In the genomic region with DNA sequence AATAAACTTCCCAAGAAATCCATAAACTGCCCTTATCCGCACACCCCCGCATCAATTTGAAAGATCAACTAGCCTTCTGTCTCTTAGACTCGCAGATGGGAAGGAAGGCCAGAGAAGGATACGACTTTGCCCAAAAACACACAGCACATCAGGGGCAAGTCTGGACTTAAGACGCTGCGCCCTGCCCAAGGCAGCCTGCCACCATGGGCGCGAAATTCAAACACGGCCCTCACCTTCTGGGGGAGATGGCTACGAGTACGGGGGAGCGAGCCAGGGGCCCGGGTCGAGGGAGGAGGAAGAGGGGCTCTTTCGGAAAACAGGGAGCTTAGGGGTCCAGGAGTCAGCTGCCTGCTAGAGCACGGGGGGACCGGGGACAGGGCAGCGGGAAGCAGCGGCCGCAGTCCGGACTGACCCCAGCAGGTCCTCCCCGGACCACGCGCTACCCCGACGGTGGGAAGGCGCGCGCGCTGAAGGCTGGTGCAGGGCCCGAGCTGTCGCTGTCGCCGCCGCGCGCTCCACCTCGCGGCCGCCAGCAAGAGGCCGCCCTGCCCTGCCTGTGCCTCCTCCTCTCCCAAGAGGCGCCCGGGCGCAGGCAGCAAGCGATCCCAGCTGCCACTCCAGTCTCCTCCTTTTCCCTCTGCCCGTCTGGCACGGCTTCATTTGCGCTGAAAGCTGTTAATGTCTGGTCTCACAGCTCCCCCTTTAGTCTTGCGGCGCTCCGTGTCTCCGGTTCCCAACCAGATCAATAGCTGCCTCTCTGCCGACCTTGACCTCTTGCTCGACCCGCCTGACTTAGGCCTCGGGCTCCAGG, we compare ENCODE assay signal across 8 mouse cellular contexts. TPM values are rescaled to one million over a fixed set of nuclear protein-coding genes. Genes with fewer than 3 reads are reported as not detected.
A peak's percentile ranks its signal among the peaks of the same experiment; 100 is the strongest.
DNase-seq lines count a peak whose midpoint lies in the region; ATAC-seq lines count a peak whose summit lies in the region.

No protein-coding gene starts in this region.

- no peak overlapping the region for H3K27ac ChIP-seq in heart, embryonic 14.5 days (replicated peaks in 1 of 2; ENCODE audit: control insufficient read depth in 1 of 2, insufficient read depth in 1 of 2, low read depth in 2 of 2, low read length in 2 of 2)
- H3K27ac ChIP-seq in liver, embryonic 15.5 days (replicated peaks), result no peak overlapping the region

- no peak for DNase-seq in frontal cortex, postnatal 25 days (ENCODE audit: low spot score in 2 of 2)
- peak; percentile 88 for DNase-seq in embryo, embryonic 9.5 days (ENCODE audit: extremely low spot score)
- peak; percentile 75 for DNase-seq in kidney, postnatal 10 days
- peak; percentile 77 for DNase-seq in ovary, postnatal 36 days (ENCODE audit: low spot score)
- DNase-seq in urinary bladder, postnatal 36 days (ENCODE audit: low spot score in 2 of 2), result peak; percentile 11 to 43

- H3K27me3 ChIP-seq in heart, embryonic 14.5 days (ENCODE audit: control insufficient read depth, insufficient read depth, low read length), result peaks cover 32% of the 10 kb centered on the region
- H3K27me3 ChIP-seq in liver, embryonic 15.5 days, result peaks cover 79% of the 10 kb centered on the region

- H3K4me2 ChIP-seq in heart, embryonic 14.5 days (ENCODE audit: low read length), result peak overlapping the region; percentile 99
- H3K4me2 ChIP-seq in liver, embryonic 15.5 days, result peak overlapping the region; percentile 45

- no peaks in the 10 kb centered on the region for H3K36me3 ChIP-seq in heart, embryonic 14.5 days (ENCODE audit: control insufficient read depth, insufficient read depth, low read length)
- H3K36me3 ChIP-seq in liver, embryonic 15.5 days (replicated peaks), result no peaks in the 10 kb centered on the region

- peak overlapping the region; percentile 34 to 85 for H3K4me3 ChIP-seq in heart, embryonic 14.5 days (ENCODE audit: control insufficient read depth in 1 of 2, insufficient read depth in 1 of 2, low read depth in 1 of 2, low read length in 2 of 2)
- H3K4me3 ChIP-seq in liver, embryonic 15.5 days (replicated peaks), result peak overlapping the region; percentile 15; the same call in 1 of the 2 replicates

- peak; percentile 34 for ATAC-seq in frontal cortex, adult (ENCODE audit: low TSS enrichment)
- ATAC-seq in heart, embryonic 14.5 days (ENCODE audit: insufficient number of reproducible peaks, insufficient read depth, low FRiP score, low read depth), result no peak
- ATAC-seq in liver, embryonic 15.5 days (ENCODE audit: insufficient read depth), result no peak

- H3K4me1 ChIP-seq in heart, embryonic 14.5 days (ENCODE audit: control insufficient read depth in 2 of 2, insufficient read depth in 2 of 2, low read length in 2 of 2), result peaks cover 6 to 22% of the 10 kb centered on the region in 2 experiments; a peak in 3 of 4 replicates
- H3K4me1 ChIP-seq in liver, embryonic 15.5 days (replicated peaks), result peaks cover 5% of the 10 kb centered on the region; the same call in 1 of the 2 replicates

- H3K9me3 ChIP-seq in heart, embryonic 14.5 days (ENCODE audit: control insufficient read depth, low read length), result no peaks in the 10 kb centered on the region
- no peaks in the 10 kb centered on the region for H3K9me3 ChIP-seq in liver, embryonic 15.5 days (replicated peaks)

- peak overlapping the region; percentile 66 for H3K9ac ChIP-seq in heart, embryonic 14.5 days (ENCODE audit: low read length)
- H3K9ac ChIP-seq in liver, embryonic 15.5 days, result no peak overlapping the region

- 2% methylated on average over 56 of the region's 56 CpGs for WGBS in heart, embryonic 14.5 days
- WGBS in liver, embryonic 15.5 days (ENCODE audit: insufficient replicate concordance), result 2% methylated on average over 55 of the region's 56 CpGs

RNA-seq across cellular contexts. Expression of gene Bcl11b, which starts 2.6 kb away (rescaled TPM):
- 4.4 TPM in 2 replicates for polyA plus RNA-seq in heart, embryonic 14.5 days (2014; fragmentation: Nextera tagmentation; extraction: Ambion mirVana)
- polyA plus RNA-seq in liver, embryonic 15.5 days (2015; fragmentation: Nextera tagmentation; extraction: Ambion mirVana), result 0.05 and 0.10 TPM in 2 replicates

Comparison
In these comparisons a context has a peak if more than half of its experiments do, and no peak if none do; other contexts are left out.
1. DNase-seq: peak in embryo, embryonic 9.5 days (single experiment), kidney, postnatal 10 days (single experiment), ovary, postnatal 36 days (single experiment) and urinary bladder, postnatal 36 days (2 of 2); none in frontal cortex, postnatal 25 days (0 of 2).